Mouse (Mus musculus): ENCODE data around the gene Hmg20b.

Gene Hmg20b

GRCm38 (mm10) chr10:81305663-81306062 is 44.6 kb downstream of the Hmg20b start:
- peak; percentile 77 for DNase-seq (ENCODE audit: low read depth, low spot score)

- peak; percentile 80 for DNase-seq (ENCODE audit: low read depth, low spot score)
Measured at GRCm38 (mm10) chr10:81304597-81305238, 45.6 kb downstream of the Hmg20b start.

GRCm38 (mm10) chr10:81303761-81304160 is 46.5 kb downstream of the Hmg20b start:
- no peak for DNase-seq (ENCODE audit: low read depth, low spot score)

- DNase-seq (ENCODE audit: low read depth, low spot score): no peak
Measured at GRCm38 (mm10) chr10:81303258-81303657, 47.0 kb downstream of the Hmg20b start.

GRCm38 (mm10) chr10:81302781-81303218 is 47.5 kb downstream of the Hmg20b start:
- peak; percentile 88 for DNase-seq (ENCODE audit: low read depth, low spot score)

- no peak for DNase-seq (ENCODE audit: low read depth, low spot score)
Measured at GRCm38 (mm10) chr10:81302288-81302687, 48.0 kb downstream of the Hmg20b start.

- peak; percentile 87 for DNase-seq (ENCODE audit: low read depth, low spot score)
Measured at GRCm38 (mm10) chr10:81301321-81301720, 49.0 kb downstream of the Hmg20b start.

- no peak for DNase-seq (ENCODE audit: low read depth, low spot score)
Measured at GRCm38 (mm10) chr10:81300352-81300907, 49.9 kb downstream of the Hmg20b start.

GRCm38 (mm10) chr10:81299585-81300351 is 50.5 kb downstream of the Hmg20b start:
- DNase-seq (ENCODE audit: low read depth, low spot score): no peak

- DNase-seq (ENCODE audit: low read depth, low spot score): peak; percentile 90
Measured at GRCm38 (mm10) chr10:81298369-81299100, 51.7 kb downstream of the Hmg20b start.

- no peak for DNase-seq (ENCODE audit: low read depth, low spot score)
Measured at GRCm38 (mm10) chr10:81297845-81298244, 52.4 kb downstream of the Hmg20b start.

- no peak for DNase-seq (ENCODE audit: low read depth, low spot score)
Measured at GRCm38 (mm10) chr10:81297246-81297645, 53.0 kb downstream of the Hmg20b start.

Data from brain, adult 2 months (tissue).